Mouse (Mus musculus) induced T-regulatory cell, adult 2 months (primary cell): ENCODE measurements around the gene Rdh16f2.
"Not testable (repeated sequence)": the region's sequence is repeated elsewhere in the genome, so short reads cannot be mapped to it uniquely, and the experiment has no call there.

ENCODE experiments used
- DNase-seq: peaks from one replicate; pipeline ENCODE4 v3.0.0-alpha.2; 2012; ENCODE audit warnings: low read depth

Rdh16f2 gene

DNA sequence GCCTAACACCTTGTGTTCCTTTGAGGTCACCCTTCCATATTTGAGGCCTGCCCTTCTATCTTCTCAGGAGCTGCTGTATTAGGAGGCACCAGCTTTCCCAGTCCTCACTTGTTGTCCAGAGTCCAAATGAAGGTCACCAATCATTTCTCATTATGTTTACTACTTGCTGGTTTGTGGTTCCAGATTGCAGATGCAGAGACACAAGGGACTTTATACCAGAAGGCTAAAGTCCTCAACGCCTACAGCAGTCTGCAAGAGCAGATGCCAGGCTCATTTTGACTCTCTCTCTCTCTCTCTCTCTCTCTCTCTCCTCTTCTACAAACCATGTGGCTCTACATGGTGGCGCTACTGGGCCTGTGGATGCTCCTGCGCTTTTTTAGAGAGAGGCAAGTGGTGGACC lies at the start of gene Rdh16f2:
Rdh16f2 (plus strand) TSS at position 243 of the 400 bp plus-strand sequence.
- no peak for DNase-seq

DNA sequence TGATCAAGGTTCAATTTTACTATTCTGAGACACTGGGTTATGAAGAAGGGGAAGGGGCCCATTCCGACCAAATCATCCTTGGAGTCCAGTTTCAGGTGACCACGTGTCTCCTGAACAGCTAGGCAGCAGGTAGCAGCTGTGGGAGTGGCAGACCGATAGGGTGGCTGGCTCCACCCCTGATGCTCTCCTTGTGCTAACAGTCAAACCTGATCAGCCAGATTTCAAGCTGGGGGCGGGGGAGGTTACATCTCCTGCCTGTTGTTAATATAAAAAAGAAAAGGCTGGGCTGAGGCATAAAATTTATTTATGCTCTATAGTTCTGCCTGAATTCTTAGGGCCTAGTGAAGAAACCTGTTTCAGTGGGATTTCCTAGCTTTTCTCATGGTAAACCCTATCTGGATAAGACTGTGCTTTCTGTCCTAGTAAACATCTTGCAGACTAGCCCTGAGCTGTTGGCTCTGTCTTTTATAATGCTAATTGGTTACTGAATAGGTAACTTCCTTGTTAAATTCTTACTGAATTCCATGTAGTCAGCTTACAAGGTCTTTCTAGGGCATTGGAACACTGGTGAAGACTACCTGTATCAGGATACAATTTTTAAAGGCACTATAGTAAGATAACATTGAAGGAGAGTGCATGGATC lies 48.9 kb upstream of the Rdh16f2 start:
- DNase-seq = not testable (repeated sequence)

GRCm38 (mm10) chr10:127821806-127822205 lies 44.5 kb upstream of the Rdh16f2 start:
- not testable (repeated sequence) for DNase-seq

GRCm38 (mm10) chr10:127825386-127825785 lies 40.9 kb upstream of the Rdh16f2 start:
- peak; percentile 40 for DNase-seq

GRCm38 (mm10) chr10:127829121-127829520 lies 37.2 kb upstream of the Rdh16f2 start:
- DNase-seq = no peak

DNA sequence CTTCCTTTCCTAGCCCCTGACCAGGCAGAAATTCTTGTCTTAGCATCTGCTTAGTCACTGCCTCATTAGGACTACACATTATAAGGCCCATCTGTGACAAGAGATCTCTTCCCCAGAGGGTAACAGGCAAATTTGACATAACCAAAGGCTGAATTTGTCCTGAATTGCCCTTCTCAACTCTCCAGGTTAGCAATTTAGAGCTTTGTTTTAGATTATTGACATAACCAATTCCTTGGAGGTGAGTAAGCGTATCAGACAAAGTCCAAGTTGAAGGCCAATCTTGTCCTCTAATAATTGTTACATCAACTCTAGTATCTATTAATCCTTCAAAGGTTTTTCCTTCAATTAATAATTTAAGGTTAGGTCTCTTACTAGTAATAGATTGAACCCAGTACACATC lies 32.1 kb upstream of the Rdh16f2 start:
- not testable (repeated sequence) for DNase-seq

- no peak for DNase-seq
These were observed 31.0 kb upstream of the Rdh16f2 start for GRCm38 (mm10) chr10:127835292-127835691.

DNA sequence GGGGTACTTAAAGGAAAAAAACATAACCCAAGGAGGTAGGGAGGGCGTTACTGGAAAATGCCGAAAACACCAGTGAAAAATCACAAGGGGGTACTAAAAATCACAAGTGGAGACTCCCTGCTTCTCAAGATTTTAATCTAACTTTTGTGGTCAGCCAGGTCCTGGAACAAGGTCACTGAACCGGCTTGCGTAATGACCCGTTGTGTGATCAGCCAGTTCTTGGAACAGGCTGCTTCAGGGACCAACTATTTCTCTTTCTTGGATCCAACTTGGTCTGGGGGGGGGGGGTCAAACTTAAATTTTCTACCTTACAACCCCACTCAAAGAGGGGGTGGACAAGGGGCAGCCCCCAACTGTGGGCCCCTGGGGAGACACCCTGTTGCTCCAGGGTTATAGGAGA lies 28.5 kb upstream of the Rdh16f2 start:
- DNase-seq = not testable (repeated sequence)

DNA sequence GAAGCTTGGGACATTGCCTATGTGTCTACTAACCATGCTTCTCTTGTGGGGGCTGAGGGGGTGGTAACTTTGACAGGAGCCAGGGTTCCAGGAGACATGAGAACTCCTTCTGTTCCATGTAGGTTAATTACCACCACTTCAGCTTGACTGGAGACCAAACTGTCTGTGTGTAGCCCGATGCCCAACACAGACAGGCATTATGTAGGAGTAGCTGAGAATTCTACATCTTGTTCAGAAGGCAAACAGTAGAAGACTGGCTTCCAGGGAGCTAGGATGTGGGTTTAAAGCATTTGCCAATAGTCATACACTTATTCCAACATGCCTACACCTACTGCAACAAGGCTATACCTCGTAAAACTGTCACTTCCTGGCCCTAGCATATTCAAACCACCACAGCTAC lies 27.7 kb upstream of the Rdh16f2 start:
- no peak for DNase-seq

- DNase-seq = no peak
These were observed 25.5 kb upstream of the Rdh16f2 start for GRCm38 (mm10) chr10:127840776-127841175.

- DNase-seq = not testable (repeated sequence)
These were observed 20.3 kb upstream of the Rdh16f2 start for GRCm38 (mm10) chr10:127845945-127846344.

DNA sequence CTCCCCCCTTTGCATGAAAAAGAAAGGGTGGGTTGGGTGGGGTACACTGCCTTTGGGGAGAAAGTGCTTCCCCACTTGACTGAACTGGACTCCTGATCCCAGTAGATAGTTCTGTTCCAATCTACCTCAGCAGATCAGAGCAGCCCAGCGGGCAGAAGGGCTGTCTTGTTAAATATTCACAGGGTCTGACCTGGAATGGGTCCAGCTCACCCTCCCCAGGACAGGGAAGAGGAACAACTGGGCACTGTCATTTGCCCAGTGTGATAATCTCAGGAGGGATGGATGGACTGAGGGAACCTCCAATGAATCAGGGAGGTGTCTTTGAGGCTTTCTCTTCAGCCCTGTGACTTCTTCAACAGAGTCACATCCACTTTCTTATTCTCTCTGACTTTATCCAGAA lies 18.2 kb upstream of the Rdh16f2 start:
- DNase-seq = no peak

DNA sequence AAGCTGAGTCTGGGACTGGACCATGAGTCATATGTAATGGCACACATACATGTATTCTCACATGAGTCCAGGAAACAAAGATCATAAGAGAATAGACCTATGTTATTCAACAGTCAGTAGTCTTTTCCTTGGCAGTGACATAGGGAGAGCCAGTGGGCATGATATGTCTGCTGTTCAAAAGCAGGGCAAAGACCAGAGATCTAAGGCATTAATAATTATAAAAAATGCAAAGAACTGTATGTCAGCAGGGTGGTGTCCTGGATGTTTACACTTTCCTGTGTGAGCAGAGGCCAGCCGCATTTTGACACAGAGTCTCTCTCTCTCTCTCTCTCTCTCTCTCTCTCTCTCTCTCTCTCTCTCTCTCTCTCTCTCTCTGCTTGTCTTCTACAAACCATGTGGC lies 16.6 kb upstream of the Rdh16f2 start, which contains the start of gene Rdh19:
Rdh19 (plus strand) TSS at position 301 of the 400 bp plus-strand sequence.
- no peak for DNase-seq

DNA sequence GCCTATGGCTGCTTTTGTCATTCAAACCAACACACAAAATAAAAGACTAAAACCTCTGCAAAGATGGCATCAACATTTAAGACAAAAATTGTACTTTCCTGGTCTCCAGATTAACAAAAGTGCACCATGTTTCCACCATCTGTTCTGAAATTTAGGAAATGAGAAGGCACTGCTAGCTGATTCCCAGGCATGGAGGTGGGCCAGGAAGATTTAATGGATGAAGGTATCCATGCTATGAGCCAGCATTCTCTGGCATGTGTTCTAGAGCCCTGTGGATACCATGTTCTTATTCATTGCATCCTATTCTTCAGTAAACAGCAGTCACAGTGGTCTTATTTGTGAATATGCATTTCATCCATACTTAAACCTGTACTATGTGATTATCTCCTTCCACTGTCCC lies 9.9 kb upstream of the Rdh16f2 start:
- DNase-seq = no peak

- DNase-seq = no peak
These were observed 1.3 kb upstream of the Rdh16f2 start for GRCm38 (mm10) chr10:127864931-127865330.

DNA sequence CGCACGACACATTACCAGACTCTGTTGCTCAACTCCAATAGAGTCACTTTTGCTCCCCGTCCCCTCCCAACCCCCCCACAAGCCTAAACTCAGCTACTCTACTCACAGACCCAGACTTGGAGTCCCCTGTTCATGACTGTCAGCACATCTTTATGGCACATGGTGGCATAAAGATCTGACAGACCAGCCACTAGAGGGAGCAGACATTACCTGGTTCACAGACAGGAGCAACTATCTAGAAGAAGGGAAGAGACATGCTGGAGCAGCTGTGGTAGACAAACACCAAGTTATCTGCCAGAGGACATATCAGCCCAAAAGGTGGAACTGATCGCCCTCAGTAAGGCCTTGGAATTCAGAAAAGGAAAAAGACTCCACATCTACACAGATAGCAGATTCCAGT lies 6.2 kb downstream of the Rdh16f2 start:
- DNase-seq = peak; percentile 35

DNA sequence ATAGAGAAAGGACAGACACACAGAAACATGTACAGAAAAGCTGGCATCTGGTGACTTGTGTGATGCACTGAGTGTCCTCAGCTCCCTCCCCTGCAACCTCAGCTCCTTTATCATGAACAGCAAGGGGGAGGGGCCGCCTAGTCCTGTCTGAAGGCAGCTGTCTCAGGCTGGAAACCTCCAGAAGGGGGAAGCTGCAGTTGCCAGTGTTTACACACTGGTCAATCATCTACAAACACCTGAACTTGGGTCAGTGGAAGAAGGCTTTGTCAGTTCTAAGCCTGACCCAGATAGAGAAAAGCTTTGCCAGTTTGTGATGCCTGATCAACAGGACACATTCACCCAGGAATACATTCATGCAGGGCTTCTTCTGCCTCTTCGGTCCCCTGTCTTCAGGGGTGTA lies 11.4 kb downstream of the Rdh16f2 start:
- no peak for DNase-seq

- DNase-seq = no peak
These were observed 12.2 kb downstream of the Rdh16f2 start for GRCm38 (mm10) chr10:127878262-127879057.

DNA sequence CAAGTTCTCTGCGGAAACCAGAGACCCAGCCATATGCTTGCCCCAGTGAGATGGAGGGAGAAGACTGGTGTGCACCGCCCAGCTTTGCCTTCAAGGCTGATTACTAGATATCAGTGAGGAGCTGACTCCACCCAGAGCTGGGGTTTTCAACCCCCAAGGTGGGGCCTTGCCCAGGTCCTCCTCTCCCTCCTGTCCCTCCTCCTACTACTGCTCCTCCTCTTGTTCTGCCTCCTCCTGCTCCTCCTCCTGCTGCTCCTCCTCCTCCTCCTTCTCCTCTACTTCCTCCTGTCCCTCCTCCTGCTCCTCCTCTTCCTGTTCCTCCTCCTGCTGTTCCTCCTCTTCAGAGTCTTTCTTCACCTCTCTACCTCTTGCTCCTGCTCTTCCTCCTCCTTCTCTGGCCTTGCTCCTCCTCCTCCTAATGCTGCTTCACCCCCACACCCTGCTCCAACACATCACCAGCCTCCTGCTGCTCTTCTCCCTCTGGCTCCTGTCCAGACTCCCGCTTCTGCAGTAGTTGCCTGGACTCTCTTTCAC lies 12.9 kb downstream of the Rdh16f2 start:
- DNase-seq = no peak

GRCm38 (mm10) chr10:127881041-127881440 lies 14.8 kb downstream of the Rdh16f2 start:
- no peak for DNase-seq

GRCm38 (mm10) chr10:127886551-127886950 lies 20.3 kb downstream of the Rdh16f2 start:
- no peak for DNase-seq

GRCm38 (mm10) chr10:127886971-127887370 lies 20.7 kb downstream of the Rdh16f2 start:
- DNase-seq = no peak

GRCm38 (mm10) chr10:127888605-127889004 lies 22.3 kb downstream of the Rdh16f2 start, which contains the start of gene Rdh7:
Gene Rdh7 (minus strand): TSS chr10:127888817.
- DNase-seq = no peak
